12 mouse cellular contexts compared by ENCODE assay signal in the genomic region with DNA sequence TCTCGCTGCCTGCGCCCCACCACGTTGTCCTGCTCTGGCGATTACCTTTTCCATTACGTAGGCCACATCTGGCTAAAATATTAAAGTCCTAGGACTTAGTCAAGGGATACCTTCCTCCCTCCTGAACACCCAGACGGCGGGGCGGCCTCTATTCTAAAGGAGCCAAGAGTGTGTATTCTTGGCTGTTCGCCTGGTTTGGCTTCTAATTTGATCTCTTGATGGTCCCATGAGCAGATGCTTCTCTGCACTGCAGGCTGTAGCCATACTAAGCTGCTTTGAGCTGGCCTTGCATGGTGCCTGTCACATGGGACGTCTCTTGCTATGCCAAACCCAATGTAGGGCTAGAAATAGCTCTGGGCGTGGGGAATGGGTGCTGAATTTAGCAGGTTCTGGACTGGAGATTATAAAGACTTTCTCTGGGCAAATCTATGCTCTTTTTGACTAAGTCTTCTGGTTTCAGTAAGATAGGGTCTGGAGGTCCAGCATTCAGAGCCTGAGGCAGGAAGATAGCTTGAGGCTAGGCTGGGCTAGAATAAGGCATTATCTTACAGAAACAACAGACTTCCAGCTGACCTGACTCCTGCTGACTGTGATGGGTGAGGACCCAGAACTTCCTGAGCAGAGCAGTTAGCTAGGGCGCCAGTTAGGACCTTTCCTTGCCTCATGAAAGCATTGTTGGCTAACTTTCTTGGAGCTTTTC. TPM values are rescaled to one million over a fixed set of nuclear protein-coding genes. Genes with fewer than 3 reads are reported as not detected.
DNase-seq lines count a peak whose midpoint lies in the region; ATAC-seq lines count a peak whose summit lies in the region.
"Had no signal": no experiment of that assay in that cellular context is flagged by ENCODE, and none has a peak within 500 bp of the region (broad histone marks: within the 10 kb centered on the region; RNA-seq: fewer than 3 reads in every experiment).

No protein-coding gene starts in this region.

- WGBS in heart, embryonic 12.5 days, result 81% methylated on average over 12 of the region's 12 CpGs
- WGBS in liver, embryonic 16.5 days (ENCODE audit: insufficient replicate concordance), result 62% methylated on average over 12 of the region's 12 CpGs
- 83% methylated on average over 12 of the region's 12 CpGs for WGBS in forebrain, embryonic 14.5 days

- no peaks in the 10 kb centered on the region for H3K27me3 ChIP-seq in heart, embryonic 12.5 days (replicated peaks)
- H3K27me3 ChIP-seq in liver, embryonic 16.5 days (ENCODE audit: control insufficient read depth, insufficient read depth, low read depth, low read length), result peaks cover 39% of the 10 kb centered on the region
- no peaks in the 10 kb centered on the region for H3K27me3 ChIP-seq in forebrain, embryonic 14.5 days (replicated peaks; ENCODE audit: control insufficient read depth, insufficient read depth, low read length)
- H3K27me3 ChIP-seq: hindbrain, embryonic 13.5 days; limb, embryonic 13.5 days; neural tube, embryonic 12.5 days had no signal

- peak; percentile 76 for DNase-seq in cerebellum, adult 9-10 months
- peak; percentile 51 to 70 for DNase-seq in cerebellum, postnatal 25 days
- no peak for DNase-seq in forebrain, embryonic 14.5 days (ENCODE audit: low spot score)
- DNase-seq in spleen, postnatal 36 days (ENCODE audit: low spot score in 2 of 2), result no peak
- DNase-seq in Muller cell, postnatal 12 days (ENCODE audit: inconsistent ontology term), result no peak
- DNase-seq: kidney, postnatal 4 days had no signal

- H3K9ac ChIP-seq in heart, embryonic 12.5 days, result no peak overlapping the region; the same call in 1 of the 2 replicates
- no peak overlapping the region for H3K9ac ChIP-seq in liver, embryonic 16.5 days (ENCODE audit: low read depth, low read length)
- H3K9ac ChIP-seq in forebrain, embryonic 14.5 days (ENCODE audit: low read length), result no peak overlapping the region
- H3K9ac ChIP-seq: hindbrain, embryonic 13.5 days; limb, embryonic 13.5 days; neural tube, embryonic 12.5 days had no signal

- peak overlapping the region; percentile 11 for H3K27ac ChIP-seq in heart, embryonic 12.5 days (ENCODE audit: poor library complexity, severe bottlenecking)
- no peak overlapping the region for H3K27ac ChIP-seq in liver, embryonic 16.5 days (ENCODE audit: low read length)
- H3K27ac ChIP-seq in forebrain, embryonic 14.5 days (ENCODE audit: low read depth, low read length), result no peak overlapping the region
- H3K27ac ChIP-seq: hindbrain, embryonic 13.5 days; limb, embryonic 13.5 days; neural tube, embryonic 12.5 days had no signal

- ATAC-seq in cerebellum, adult (ENCODE audit: insufficient number of reproducible peaks, low FRiP score, low TSS enrichment), result no peak
- no peak for ATAC-seq in heart, embryonic 12.5 days (ENCODE audit: insufficient number of reproducible peaks, low FRiP score)
- peak; percentile 76 for ATAC-seq in liver, embryonic 16.5 days (ENCODE audit: low read depth)
- ATAC-seq in forebrain, embryonic 14.5 days, result no peak

- no peak overlapping the region for H3K4me2 ChIP-seq in heart, embryonic 12.5 days
- H3K4me2 ChIP-seq in liver, embryonic 16.5 days (ENCODE audit: low read depth, low read length), result no peak overlapping the region
- no peak overlapping the region for H3K4me2 ChIP-seq in forebrain, embryonic 14.5 days (ENCODE audit: low read length)
- H3K4me2 ChIP-seq: hindbrain, embryonic 13.5 days; limb, embryonic 13.5 days; neural tube, embryonic 12.5 days had no signal

- peaks cover 16% of the 10 kb centered on the region for H3K4me1 ChIP-seq in heart, embryonic 12.5 days (replicated peaks)
- peaks cover 2% of the 10 kb centered on the region for H3K4me1 ChIP-seq in liver, embryonic 16.5 days (ENCODE audit: control insufficient read depth, low read depth, low read length)
- H3K4me1 ChIP-seq in forebrain, embryonic 14.5 days (ENCODE audit: control insufficient read depth, insufficient read depth, low read length), result no peaks in the 10 kb centered on the region
- H3K4me1 ChIP-seq: hindbrain, embryonic 13.5 days; limb, embryonic 13.5 days; neural tube, embryonic 12.5 days had no signal

- H3K9me3 ChIP-seq in heart, embryonic 12.5 days (replicated peaks), result no peaks in the 10 kb centered on the region
- H3K9me3 ChIP-seq in liver, embryonic 16.5 days (replicated peaks; ENCODE audit: control insufficient read depth, low read length), result no peaks in the 10 kb centered on the region
- no peaks in the 10 kb centered on the region for H3K9me3 ChIP-seq in forebrain, embryonic 14.5 days (replicated peaks; ENCODE audit: control insufficient read depth, low read length)
- H3K9me3 ChIP-seq: hindbrain, embryonic 13.5 days; limb, embryonic 13.5 days; neural tube, embryonic 12.5 days had no signal

- no peak overlapping the region for H3K4me3 ChIP-seq in heart, embryonic 12.5 days
- no peak overlapping the region for H3K4me3 ChIP-seq in liver, embryonic 16.5 days (ENCODE audit: low read depth, low read length)
- H3K4me3 ChIP-seq in forebrain, embryonic 14.5 days (ENCODE audit: low read depth, low read length), result no peak overlapping the region
- H3K4me3 ChIP-seq: hindbrain, embryonic 13.5 days; limb, embryonic 13.5 days; neural tube, embryonic 12.5 days had no signal

- H3K36me3 ChIP-seq in heart, embryonic 12.5 days, result peaks cover 96% of the 10 kb centered on the region
- H3K36me3 ChIP-seq in liver, embryonic 16.5 days (ENCODE audit: control insufficient read depth, insufficient read depth), result no peaks in the 10 kb centered on the region
- peaks cover 98% of the 10 kb centered on the region for H3K36me3 ChIP-seq in forebrain, embryonic 14.5 days (ENCODE audit: control insufficient read depth, insufficient read depth, low read length)

RNA-seq across cellular contexts. Expression of a gene that starts 7.6 kb away (rescaled TPM):
- polyA plus RNA-seq in heart, embryonic 12.5 days (2016; fragmentation: Nextera tagmentation; extraction: Ambion mirVana), result 0.32 TPM in 1 of 2 replicates, not detected in the other
- 0.25 and 0.27 TPM in 2 replicates for polyA plus RNA-seq in liver, embryonic 16.5 days (2015; fragmentation: Nextera tagmentation; extraction: Ambion mirVana)
- polyA plus RNA-seq in forebrain, embryonic 14.5 days (2014; fragmentation: Nextera tagmentation; extraction: Ambion mirVana), result 2.8 and 3.5 TPM in 2 replicates

RNA-seq across cellular contexts. Expression of a gene that starts 16.2 kb away (rescaled TPM):
- polyA plus RNA-seq in heart, embryonic 12.5 days (2016; fragmentation: Nextera tagmentation; extraction: Ambion mirVana), result 1,832 and 1,839 TPM in 2 replicates
- polyA plus RNA-seq in liver, embryonic 16.5 days (2015; fragmentation: Nextera tagmentation; extraction: Ambion mirVana), result 152 and 158 TPM in 2 replicates
- 1,240 and 1,376 TPM in 2 replicates for polyA plus RNA-seq in forebrain, embryonic 14.5 days (2014; fragmentation: Nextera tagmentation; extraction: Ambion mirVana)

RNA-seq across cellular contexts. Expression of a gene that starts 55.3 kb away (rescaled TPM):
- polyA plus RNA-seq in heart, embryonic 12.5 days (2016; fragmentation: Nextera tagmentation; extraction: Ambion mirVana), result 19.5 and 20.0 TPM in 2 replicates
- polyA plus RNA-seq in liver, embryonic 16.5 days (2015; fragmentation: Nextera tagmentation; extraction: Ambion mirVana), result 3.5 and 4.3 TPM in 2 replicates
- 211 and 219 TPM in 2 replicates for polyA plus RNA-seq in forebrain, embryonic 14.5 days (2014; fragmentation: Nextera tagmentation; extraction: Ambion mirVana)

Comparison
In these comparisons a context has a peak if more than half of its experiments do, and no peak if none do; other contexts are left out.
1. DNase-seq: peak in cerebellum, adult 9-10 months (single experiment) and cerebellum, postnatal 25 days (2 of 2); none in forebrain, embryonic 14.5 days (single experiment), spleen, postnatal 36 days (0 of 2) and Muller cell, postnatal 12 days (single experiment).
2. RNA of a gene that starts 55.3 kb away (polyA plus RNA-seq): 211 to 219 TPM in forebrain, embryonic 14.5 days; 19.5 to 20.0 TPM in heart, embryonic 12.5 days and 3.5 to 4.3 TPM in liver, embryonic 16.5 days; every median in the first group is over 10 times any median in the second.